Mouse (Mus musculus) liver, adult 2 months (tissue): ENCODE data around the gene Peak1. TPM values are rescaled to one million over a fixed set of nuclear protein-coding genes. Genes with fewer than 3 reads are reported as not detected.
A peak's percentile ranks its signal among the peaks of the same experiment; 100 is the strongest.

ENCODE experiments used
- DNase-seq: peaks from one replicate; pipeline ENCODE4 v3.0.0-alpha.2; 2011; ENCODE audit warnings: low read depth, low spot score; ENCODE audit errors: extremely low read depth
- H3K27ac ChIP-seq: fragments of 200-500 bp; replicated peaks from 2 replicates; pipeline ENCODE4 v1.5.1; 2012; ENCODE audit warnings: low read depth, mild to moderate bottlenecking, control low read depth, inconsistent platforms, low read length; ENCODE audit not compliant: insufficient read depth
- H3K27me3 ChIP-seq: fragments of 200-500 bp; 2 replicates; pipeline ENCODE4 v1.6.1; 2012; ENCODE audit warnings: mild to moderate bottlenecking, moderate library complexity, low read length, inconsistent platforms; ENCODE audit not compliant: control insufficient read depth, insufficient read depth
- H3K36me3 ChIP-seq: fragments of 200-500 bp; 2 replicates; pipeline ENCODE4 v1.6.1; 2012; ENCODE audit warnings: low read length, inconsistent platforms; ENCODE audit not compliant: control insufficient read depth, insufficient read depth
- H3K4me1 ChIP-seq: fragments of 200-500 bp; 2 replicates; pipeline ENCODE4 v1.6.1; 2011; ENCODE audit warnings: low read length; ENCODE audit not compliant: control insufficient read depth, insufficient read depth
- H3K4me3 ChIP-seq: fragments of 200-500 bp; 2 replicates; pipeline ENCODE4 v1.5.1; 2011; ENCODE audit warnings: low read depth, mild to moderate bottlenecking, control low read depth, low read length, moderate library complexity; ENCODE audit not compliant: insufficient read depth
- H3K79me2 ChIP-seq: fragments of 200-500 bp; 2 replicates; pipeline ENCODE4 v1.6.1; 2012; ENCODE audit warnings: inconsistent platforms, mild to moderate bottlenecking, low read length, moderate library complexity; ENCODE audit not compliant: control insufficient read depth, insufficient read depth
- H3K9ac ChIP-seq: fragments of 200-500 bp; 2 replicates; pipeline ENCODE4 v1.6.1; 2012; ENCODE audit warnings: low read depth, mild to moderate bottlenecking, control low read depth, inconsistent platforms, low read length
- CTCF ChIP-seq: fragments of 200-500 bp; IDR thresholded peaks from 2 replicates; pipeline ENCODE4 v1.5.1; 2011; ENCODE audit warnings: low read depth, low read length, control low read depth
- POLR2A ChIP-seq: fragments of 200-500 bp; IDR thresholded peaks from 2 replicates; pipeline ENCODE4 v1.6.1; 2011; ENCODE audit warnings: low read length, control low read depth; ENCODE audit not compliant: insufficient read depth; ENCODE audit errors: extremely low read depth
- WGBS: fragments of 180-500 bp; shearing (Covaris S2); methylation state at CpG from one replicate; pipeline ENCODE4 v1.1.7; 2018; 5-methylcytosine and 5-hydroxymethylcytosine counted together
- polyA plus RNA-seq: library from polyadenylated mRNA; depleted of rRNA; stranded (reverse); fragments of >200 nt; gene quantifications from 2 replicates; pipeline ENCODE4 v1.2.3, GENCODE M21; 2012
- total RNA-seq: library from RNA; depleted of rRNA; stranded (reverse); fragments of >200 nt; gene quantifications from 2 replicates; pipeline ENCODE4 v1.2.3, GENCODE M21; 2014

Peak1 gene
- total and polyA plus RNA-seq, 2 experiments, result 2.8 to 10.7 TPM

- Histone ChIP-seq H3K27me3 (no peaks in the 10 kb centered on the region), H3K27ac (no peak overlapping the region), H3K36me3 (no peaks in the 10 kb centered on the region), H3K9ac (no peak overlapping the region), H3K79me2 (peaks cover 9% of the 10 kb centered on the region), H3K4me3 (no peak overlapping the region), H3K4me1 (peaks cover 3% of the 10 kb centered on the region)
- TF ChIP-seq CTCF, result no peak
- TF ChIP-seq POLR2A, result no peak
- WGBS, result 21% methylated on average over 5 of the region's 5 CpGs
- DNase-seq, result peak; percentile 65
Observed at GRCm38 (mm10) chr9:56370710-56371109, 47.2 kb downstream of the Peak1 start.

- Histone ChIP-seq H3K9ac (no peak overlapping the region), H3K79me2 (peaks cover 4% of the 10 kb centered on the region), H3K4me1 (peaks cover 3% of the 10 kb centered on the region), H3K27me3 (no peaks in the 10 kb centered on the region), H3K4me3 (no peak overlapping the region), H3K27ac (no peak overlapping the region), H3K36me3 (no peaks in the 10 kb centered on the region)
- DNase-seq, result no peak
- TF ChIP-seq POLR2A, result no peak
- no peak for TF ChIP-seq CTCF
- WGBS, result 73% methylated on average over 3 of the region's 3 CpGs
Observed at GRCm38 (mm10) chr9:56368814-56369213, 49.1 kb downstream of the Peak1 start.

- no peak for DNase-seq
- WGBS, result 95% methylated on average over 3 of the region's 3 CpGs
- Histone ChIP-seq H3K36me3 (no peaks in the 10 kb centered on the region), H3K4me1 (no peaks in the 10 kb centered on the region; the same call in 1 of the 2 replicates), H3K9ac (no peak overlapping the region), H3K27me3 (no peaks in the 10 kb centered on the region), H3K4me3 (no peak overlapping the region), H3K79me2 (peaks cover 7% of the 10 kb centered on the region), H3K27ac (no peak overlapping the region)
- TF ChIP-seq CTCF (no peak), POLR2A (no peak)
Observed at GRCm38 (mm10) chr9:56363306-56363705, 54.6 kb downstream of the Peak1 start.

DNA sequence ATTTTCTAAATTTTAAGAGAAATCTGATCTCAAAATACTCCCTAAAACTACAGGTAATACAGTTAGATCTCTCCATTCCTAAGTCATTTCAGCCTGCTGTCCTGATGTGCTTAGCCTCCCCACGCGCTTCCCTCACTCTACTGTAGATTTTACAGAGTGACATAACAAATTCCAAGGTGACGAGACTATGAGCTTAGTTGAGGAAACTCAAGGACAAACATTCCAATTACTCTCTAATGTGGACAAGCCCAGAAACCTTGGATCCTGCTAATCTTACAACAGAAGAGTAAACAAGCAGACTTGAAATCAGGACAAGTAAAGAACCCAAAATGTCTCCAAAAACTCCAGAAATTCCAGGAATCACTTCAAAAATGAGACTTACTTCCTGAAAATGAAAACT, 58.6 kb downstream of the Peak1 start:
- no peak for TF ChIP-seq POLR2A
- no peak for TF ChIP-seq CTCF
- Histone ChIP-seq H3K4me1 (no peaks in the 10 kb centered on the region; the same call in 1 of the 2 replicates), H3K27me3 (no peaks in the 10 kb centered on the region), H3K36me3 (no peaks in the 10 kb centered on the region), H3K79me2 (peaks cover 2% of the 10 kb centered on the region; the same call in 1 of the 2 replicates), H3K9ac (no peak overlapping the region), H3K27ac (no peak overlapping the region), H3K4me3 (no peak overlapping the region)
- peak; percentile 13 for DNase-seq
- 61% methylated on average over 3 of the region's 3 CpGs for WGBS

DNA sequence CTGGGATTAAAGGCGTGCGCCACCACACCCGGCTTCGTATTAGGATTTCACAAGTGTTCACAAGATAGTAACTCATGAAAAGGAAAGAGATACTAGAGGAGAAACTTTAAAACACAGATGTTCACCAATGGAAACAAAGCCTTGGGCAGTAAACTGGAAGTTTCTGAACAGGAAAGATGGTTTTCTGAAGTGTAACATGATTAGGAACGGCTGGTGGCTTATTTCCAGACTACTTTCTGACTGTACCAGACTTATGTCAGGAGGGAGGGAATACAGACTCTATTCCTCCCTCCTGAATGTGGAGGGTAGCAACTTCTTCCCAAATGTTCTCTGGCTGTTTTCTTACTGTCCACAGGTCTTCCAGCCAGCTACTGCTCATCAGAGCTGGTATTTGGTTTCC, 62.7 kb downstream of the Peak1 start:
- peaks cover 6% of the 10 kb centered on the region; the same call in 1 of the 2 replicates for H3K79me2 ChIP-seq
- no peak for DNase-seq
- no peaks in the 10 kb centered on the region for H3K27me3 ChIP-seq
- no peak overlapping the region for H3K27ac ChIP-seq
- no peak for TF ChIP-seq POLR2A
- TF ChIP-seq CTCF, result no peak
- no peaks in the 10 kb centered on the region; the same call in 1 of the 2 replicates for H3K4me1 ChIP-seq
- H3K36me3 ChIP-seq, result no peaks in the 10 kb centered on the region
- no peak overlapping the region for H3K4me3 ChIP-seq
- no peak overlapping the region for H3K9ac ChIP-seq
- WGBS, result 93% methylated on average over 5 of the region's 5 CpGs

GRCm38 (mm10) chr9:56346321-56346720, 71.5 kb downstream of the Peak1 start:
- Histone ChIP-seq H3K4me3 (no peak overlapping the region), H3K27me3 (no peaks in the 10 kb centered on the region), H3K4me1 (peaks cover 10% of the 10 kb centered on the region), H3K36me3 (no peaks in the 10 kb centered on the region), H3K9ac (no peak overlapping the region), H3K79me2 (peaks cover 9% of the 10 kb centered on the region; the same call in 1 of the 2 replicates), H3K27ac (no peak overlapping the region)
- no peak for DNase-seq
- TF ChIP-seq CTCF (no peak), POLR2A (no peak)
- 92% methylated on average over 6 of the region's 6 CpGs for WGBS
